Mouse (Mus musculus) lung, postnatal 4 days (tissue): ENCODE measurements around the gene Gng12.
"Not testable (repeated sequence)": the region's sequence is repeated elsewhere in the genome, so short reads cannot be mapped to it uniquely, and the experiment has no call there.

Experiments
- DNase-seq, 2 experiments: peaks; one replicate each; pipeline ENCODE4 v3.0.0; 2021

The Gng12 gene

DNA sequence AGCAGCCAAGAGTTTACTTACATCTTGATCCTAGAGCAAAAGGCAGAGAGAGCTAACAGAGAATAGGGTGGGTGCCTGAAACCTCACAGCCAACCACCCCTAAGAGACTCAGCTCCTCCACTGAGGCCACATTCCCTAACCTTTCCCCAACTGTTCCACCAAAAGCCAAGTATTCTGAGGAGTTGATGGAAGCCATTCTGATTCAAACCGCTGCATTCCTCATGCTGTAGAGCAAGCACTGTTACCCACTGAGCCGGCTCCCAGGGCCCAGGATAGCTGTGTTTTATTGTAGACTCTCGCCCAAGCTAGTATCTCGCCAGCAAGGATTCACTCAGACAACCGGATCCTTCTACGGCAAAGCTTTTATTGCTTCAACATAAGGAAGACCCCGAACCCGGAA lies 98.8 kb downstream of the Gng12 start:
- DNase-seq = no peak

DNA sequence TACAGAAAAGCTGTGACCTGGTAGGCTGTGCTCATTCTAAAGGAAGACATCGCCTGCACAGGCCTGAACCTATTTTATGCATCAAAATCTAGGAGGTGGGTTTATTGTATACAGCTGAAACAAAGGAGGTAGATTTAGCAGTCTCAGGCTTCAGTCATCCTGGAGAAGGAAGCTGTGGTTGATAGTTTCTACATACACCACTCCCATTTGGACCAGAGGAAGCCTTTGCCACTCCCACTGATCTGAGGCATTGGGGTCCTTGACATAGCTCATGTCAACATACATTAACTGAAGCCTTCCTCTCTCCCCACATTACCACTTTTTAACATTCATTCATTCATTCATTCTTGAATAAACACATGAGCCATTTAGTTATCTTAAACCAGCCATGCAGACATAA lies 99.6 kb downstream of the Gng12 start:
- no peak for DNase-seq

DNA sequence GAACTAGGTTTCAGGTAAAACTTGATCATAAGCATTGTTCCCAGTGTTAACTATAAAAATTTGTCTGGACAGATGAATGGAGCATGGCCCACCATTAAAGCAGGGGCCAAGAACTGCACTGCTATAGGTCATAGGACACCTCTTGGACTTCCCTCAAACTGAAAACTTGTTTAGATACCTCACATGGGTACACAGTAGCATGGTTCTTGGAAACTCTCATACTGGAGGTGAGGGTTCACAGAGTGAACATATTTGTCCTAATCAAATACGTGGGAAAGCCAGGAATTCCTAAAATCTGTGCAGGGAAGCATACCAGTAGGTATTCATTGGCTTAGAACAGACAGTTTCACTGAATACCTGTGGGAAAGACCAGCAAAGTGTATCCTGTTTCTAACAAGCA lies 100.1 kb downstream of the Gng12 start:
- DNase-seq = no peak

DNA sequence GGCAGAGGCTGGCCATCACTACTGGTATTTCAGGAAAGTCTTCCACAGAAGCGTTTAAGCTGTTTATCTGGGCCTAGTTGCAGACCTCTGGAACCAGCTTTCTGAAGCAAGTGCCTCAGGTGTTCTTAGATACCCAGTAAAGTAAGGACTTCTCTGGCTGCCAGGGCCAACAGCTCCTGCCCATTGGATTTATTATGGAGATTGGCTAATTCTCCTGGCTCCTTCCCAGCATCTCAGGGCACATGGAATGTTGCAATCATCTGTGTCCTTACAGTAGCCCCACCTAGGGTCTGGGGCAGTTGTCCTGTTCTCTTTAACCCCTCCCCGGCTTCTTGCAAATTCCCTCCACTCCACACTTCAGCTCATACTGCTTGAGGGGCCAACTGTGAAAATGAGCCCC lies 102.4 kb downstream of the Gng12 start:
- peak; percentile 42 to 50 for DNase-seq

DNA sequence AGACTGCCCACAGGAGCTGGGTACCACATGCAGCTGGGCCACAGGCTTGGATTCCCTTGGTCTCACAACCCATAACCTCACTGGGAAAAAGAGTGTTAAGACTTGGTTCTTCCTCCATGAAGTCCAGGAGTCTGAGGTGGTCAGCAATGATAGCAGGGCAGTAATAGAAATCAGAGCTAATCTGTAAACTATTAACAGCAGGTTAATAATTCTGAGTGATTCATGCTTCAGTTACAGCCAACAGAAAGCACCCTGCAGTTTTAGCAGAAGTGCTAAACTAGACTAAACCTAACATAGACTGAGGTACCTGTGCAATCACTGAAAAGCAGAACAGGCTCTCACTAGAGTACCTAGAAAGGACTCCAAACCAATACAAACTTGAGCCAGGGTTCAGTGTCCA lies 103.6 kb downstream of the Gng12 start:
- DNase-seq = no peak

DNA sequence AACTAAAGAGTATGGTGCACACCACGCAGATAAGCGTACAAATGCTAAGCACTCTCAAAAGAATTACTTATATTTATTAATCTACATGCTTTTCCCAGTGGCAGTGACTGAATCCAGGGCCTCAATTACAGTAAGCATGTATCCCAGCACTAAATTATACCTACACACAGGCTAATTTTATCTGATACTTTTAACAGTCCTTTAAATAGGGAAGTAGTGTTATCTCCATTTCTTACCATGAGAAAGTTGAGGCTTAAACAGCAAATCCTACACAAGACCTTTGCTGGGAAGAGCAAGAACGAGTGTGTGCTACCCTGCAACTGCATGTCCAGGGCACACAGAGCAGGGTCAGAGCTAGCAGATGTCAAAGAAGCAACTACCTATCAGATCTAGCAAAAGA lies 113.7 kb downstream of the Gng12 start:
- DNase-seq = no peak

DNA sequence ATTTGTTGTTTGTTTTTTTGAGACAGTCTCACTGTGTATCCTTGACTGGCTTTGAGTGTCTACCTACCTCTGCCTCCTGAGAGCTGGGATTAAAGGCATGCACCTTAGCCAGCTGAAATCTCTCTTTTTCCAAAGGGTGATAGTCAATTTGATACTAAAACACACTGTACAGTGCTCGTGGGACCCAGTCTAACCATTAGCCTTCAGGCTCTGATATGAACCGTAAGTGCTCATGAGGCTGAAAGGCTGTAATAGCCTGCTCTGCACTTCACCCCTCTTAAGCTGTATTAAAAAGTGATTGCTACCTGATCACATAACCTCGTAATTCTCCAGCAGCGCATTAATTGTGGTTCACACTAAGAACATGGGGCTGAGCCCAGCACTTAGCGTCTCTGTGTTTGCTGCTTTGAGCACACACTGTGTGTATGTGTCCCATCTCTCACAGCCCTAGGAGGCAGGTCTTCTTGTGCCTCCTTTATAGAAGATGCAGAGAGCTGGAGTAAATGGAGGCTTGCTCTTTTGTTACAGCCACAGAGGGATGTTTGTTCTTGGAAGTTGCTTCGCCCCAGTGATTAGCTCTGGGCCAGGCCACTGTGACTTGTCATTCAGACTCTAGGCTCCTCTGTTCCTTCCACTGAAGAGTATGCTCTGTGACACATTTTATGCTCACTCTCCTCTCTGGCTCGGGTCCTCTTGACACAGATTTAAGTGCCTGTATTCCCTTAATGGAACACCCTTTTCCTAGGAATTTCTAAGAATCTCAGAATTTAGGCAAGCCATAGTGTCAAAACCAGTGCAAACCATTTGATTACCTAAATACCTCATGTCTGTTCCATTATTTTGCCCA lies 114.4 kb downstream of the Gng12 start:
- DNase-seq = no peak

GRCm38 (mm10) chr6:67011217-67011518 lies 115.0 kb downstream of the Gng12 start:
- no peak for DNase-seq

DNA sequence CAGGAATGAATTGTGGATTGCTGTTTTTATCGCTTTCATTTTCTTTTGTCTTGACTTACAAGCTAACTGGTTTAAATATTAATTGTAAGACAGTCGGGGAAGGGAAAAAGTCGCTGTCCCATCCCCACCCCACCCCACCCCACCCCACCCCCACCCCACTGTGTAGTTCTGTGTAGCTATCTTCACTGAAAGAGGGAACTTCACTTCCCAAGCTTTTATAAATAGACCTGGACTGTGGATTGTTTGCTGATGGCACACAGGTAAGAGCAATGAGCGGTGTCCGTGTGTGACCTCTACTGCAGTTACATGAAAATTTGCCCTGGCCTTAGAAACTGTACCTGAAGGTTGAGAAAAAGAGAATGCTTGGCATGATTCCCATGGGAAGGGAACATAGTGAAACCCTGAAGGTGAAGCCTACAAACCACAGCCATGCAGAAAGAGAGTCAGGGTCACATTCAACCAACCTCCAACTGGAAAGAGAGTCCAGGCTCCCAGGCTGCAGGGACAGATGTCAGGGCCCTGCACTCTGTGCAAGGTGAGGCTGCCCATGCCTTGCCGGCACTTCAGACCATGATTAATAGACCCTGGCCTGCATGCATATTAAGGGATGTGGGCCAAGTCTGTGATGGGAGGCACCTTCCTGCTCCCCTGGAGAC lies 117.2 kb downstream of the Gng12 start:
- DNase-seq = no peak

DNA sequence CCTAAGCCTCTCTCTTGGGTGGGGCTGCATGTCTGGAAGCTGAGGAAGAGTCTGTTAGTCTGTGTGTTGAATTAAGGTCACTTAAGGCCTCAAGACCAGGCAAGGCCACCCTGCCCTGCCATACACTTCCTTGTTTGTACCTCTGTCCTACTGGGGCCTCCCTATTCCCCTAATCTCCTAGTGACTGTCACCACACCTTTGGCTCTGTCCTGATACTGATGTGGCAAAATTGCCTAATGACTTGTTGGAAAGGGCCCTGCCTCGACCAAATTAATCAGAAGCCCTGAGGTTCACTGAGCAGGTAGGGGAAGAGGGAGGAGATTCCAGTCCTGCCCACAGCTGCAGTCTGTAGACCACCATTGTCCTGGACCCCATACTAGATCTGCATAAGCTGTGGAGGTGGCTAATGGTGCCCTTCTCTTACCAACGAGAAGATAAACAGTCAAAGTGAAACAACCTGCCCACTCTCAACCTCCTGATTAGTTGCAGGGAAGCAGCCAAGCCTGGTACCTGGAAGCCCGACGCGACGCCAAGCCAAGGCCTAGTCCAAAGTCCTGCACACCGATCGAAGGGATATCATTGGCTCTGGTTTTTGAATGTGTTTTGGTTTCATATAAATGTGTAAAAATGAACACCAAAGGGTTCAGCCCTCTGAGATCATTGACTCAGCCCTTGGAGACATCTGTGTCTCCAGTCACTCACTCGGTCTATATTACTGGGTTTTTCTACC lies 117.9 kb downstream of the Gng12 start:
- DNase-seq = no peak

GRCm38 (mm10) chr6:67014679-67015075 lies 118.5 kb downstream of the Gng12 start:
- DNase-seq = no peak

DNA sequence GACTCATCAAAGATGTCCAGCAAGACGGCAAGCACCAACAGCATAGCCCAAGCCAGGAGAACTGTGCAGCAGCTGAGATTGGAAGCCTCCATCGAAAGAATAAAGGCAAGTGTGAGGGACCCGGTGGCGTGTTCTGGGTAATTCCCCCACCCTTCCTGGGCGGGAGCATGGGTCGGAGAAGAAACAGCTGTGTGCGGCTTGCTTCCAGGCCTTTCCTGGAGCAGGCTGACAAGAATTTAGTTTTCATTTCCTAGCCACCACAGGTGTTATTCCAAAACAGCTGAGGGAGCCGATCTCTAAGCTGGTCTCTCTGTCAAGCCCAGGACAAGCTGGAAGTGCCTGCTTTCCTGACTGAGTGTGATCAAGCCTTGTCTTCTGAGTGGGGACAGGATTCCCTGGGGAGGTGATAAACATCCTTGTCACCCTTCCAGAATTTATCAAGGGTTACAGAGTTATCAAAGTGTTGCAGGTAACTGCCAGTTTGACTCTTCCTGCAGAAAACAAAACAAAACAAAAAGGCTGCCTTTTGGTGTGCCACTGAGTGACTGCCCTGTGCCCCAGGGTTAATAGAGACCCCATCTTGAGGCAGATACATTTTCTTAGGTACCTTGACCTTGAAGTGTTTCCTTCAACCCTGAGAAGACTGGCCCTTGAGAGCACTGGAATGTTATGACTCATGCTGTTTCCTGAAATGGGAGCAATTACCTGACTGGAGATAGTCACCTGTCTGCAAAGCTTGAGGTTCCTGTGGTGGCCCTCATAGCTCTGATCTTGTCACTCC lies 119.7 kb downstream of the Gng12 start:
- DNase-seq = peak; percentile 38 to 59

DNA sequence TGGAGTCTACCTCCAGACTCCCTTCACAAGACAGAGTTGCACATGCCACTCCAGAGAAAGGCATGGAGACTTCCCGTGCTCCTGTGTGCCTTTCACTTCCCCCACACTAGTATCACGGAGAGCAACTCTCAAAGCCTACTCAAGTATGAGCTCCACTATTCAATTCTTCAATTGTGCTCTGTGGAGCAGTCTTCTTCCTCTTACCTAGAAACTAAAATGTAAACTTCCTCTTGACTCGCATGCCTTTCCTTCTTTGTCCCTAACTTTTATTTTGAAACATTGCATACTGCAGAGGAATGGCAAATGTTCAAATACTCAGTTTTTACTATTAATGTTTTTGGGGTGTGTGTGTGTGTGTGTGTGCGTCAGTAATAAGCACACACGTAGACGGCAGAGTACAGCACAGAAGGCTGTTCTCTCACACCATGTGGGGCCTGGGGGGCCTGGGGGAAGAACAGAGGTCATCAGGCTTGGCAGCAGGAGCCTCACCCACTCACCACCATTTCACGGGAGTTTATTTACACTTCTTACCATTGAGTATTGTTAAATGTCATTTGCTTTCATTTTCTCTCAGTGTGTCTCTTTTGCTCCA lies 120.4 kb downstream of the Gng12 start:
- no peak for DNase-seq

GRCm38 (mm10) chr6:67018365-67018764 lies 122.2 kb downstream of the Gng12 start:
- DNase-seq = no peak

DNA sequence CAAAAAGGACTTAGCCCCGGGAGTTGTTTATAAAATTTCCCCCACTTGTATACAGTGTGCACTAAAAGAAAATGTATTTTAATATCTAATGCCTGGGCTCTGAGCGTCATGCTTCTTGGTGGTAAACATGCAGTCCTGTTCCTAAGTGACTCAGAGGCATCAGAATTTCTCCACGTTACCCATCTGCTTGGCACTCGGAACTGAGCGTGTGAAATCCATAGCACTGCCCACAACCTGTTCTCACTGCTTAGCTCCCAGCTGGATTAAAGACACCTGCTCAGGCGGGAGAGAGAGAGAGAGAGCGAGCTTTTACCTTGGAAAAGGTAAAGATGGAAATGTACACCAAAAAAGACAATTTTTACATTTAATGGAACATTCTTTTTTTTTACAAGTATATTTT lies 122.8 kb downstream of the Gng12 start:
- not testable (repeated sequence) for DNase-seq

DNA sequence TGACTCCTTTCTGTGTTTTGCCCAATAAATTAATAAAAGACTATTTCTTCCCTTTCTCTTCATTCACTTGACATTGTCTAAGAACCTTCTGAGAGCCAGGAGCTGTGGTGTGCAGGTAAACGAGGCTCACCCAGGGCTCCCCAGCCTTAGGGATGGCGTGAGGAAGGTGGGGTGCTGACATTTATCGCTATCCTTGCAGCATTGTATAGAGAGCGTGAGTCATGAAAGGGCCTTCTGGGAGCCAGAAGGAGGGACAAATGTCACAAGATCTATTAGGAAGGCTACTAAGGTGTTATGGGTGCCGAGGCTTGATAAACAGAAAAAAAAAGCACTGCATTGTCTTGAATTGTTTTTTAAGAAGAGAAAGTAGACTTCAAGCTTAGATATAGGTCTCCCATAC lies 125.1 kb downstream of the Gng12 start:
- DNase-seq = no peak

- DNase-seq = no peak
These were observed 127.5 kb downstream of the Gng12 start for GRCm38 (mm10) chr6:67023729-67024128.

DNA sequence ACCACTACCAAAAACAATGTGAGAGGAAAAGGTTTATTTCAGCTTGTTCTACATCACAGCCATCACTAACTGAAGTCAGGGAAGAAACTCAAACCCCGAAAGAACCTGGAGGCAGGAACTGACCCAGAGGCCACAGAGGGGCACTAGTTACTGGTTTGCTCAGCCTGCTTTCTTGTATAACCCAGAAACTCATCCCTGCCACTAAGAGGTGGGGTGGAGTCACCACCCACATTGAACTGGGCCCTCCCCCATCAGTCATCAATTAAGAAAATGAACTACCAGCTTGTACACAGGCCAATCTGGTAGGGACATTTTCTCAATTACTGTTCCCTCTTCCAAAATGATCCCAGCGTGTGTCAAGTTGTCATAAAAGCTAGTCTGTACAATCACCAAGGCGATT lies 130.5 kb downstream of the Gng12 start:
- no peak for DNase-seq

GRCm38 (mm10) chr6:67027438-67028142 lies 131.4 kb downstream of the Gng12 start:
- no peak for DNase-seq

GRCm38 (mm10) chr6:67029312-67029950 lies 133.2 kb downstream of the Gng12 start:
- DNase-seq = no peak

DNA sequence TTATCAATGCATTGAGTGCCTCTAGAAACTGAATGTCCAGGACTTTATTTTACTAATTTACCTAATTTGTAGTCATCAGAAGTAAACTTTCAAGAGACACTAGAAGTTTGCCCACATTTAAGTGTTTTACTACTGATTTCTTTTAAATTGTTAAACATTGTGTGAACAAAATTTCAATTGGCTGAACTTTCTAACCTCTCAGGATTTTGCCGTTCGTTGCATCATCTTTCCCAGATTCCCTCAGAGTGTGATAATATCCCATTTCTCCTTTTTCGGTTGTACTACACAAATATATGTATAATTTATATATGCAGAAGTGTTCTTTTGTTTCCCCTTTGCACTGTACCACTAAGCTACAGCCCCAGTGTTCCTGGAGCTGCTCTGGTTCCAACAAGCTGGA lies 133.8 kb downstream of the Gng12 start:
- no peak for DNase-seq

DNA sequence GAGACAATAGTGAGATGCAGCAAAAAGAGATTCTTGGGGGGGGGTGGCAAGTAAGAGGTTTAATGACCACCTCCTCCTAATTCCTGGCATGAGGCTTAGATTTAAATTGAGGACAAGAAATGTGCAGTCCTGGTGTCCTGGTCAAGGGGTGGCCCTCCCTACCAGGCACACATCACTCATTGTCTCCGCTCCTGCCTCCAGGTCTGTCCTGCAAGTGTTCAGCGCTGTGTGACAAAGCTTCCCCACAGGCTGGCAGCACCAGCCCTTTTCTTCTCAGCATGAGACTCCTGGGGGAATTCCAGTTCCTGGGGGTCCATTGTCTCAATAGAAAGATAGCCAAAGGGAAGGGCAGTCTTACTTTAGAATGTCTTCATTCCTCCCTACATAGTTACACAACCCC lies 134.2 kb downstream of the Gng12 start:
- no peak for DNase-seq
